Mouse (Mus musculus) hindbrain, embryonic 10.5 days (tissue): ENCODE data around the gene Rps15a. TPM values are rescaled to one million over a fixed set of nuclear protein-coding genes. Genes with fewer than 3 reads are reported as not detected.

ENCODE experiments used
- DNase-seq: peaks from one replicate; pipeline ENCODE4 v3.0.0-alpha.2; 2017; ENCODE audit warnings: low spot score
- H3K27ac ChIP-seq: fragments of 300-500 bp; sonication (generic); 2 replicates; pipeline ENCODE4 v1.5.1; 2016; ENCODE audit warnings: mild to moderate bottlenecking, moderate library complexity
- H3K27me3 ChIP-seq: fragments of 300-500 bp; sonication (generic); 2 replicates; pipeline ENCODE4 v1.6.1; 2016; ENCODE audit warnings: mild to moderate bottlenecking; ENCODE audit not compliant: poor library complexity, insufficient read depth, severe bottlenecking
- H3K36me3 ChIP-seq: fragments of 300-500 bp; sonication (generic); 2 replicates; pipeline ENCODE4 v1.6.1; 2016; ENCODE audit warnings: mild to moderate bottlenecking, moderate library complexity
- H3K4me1 ChIP-seq: fragments of 300-500 bp; sonication (generic); replicated peaks from 2 replicates; pipeline ENCODE4 v1.6.1; 2016; ENCODE audit warnings: mild to moderate bottlenecking
- H3K4me3 ChIP-seq: fragments of 300-500 bp; sonication (generic); 2 replicates; pipeline ENCODE4 v1.5.1; 2016; ENCODE audit warnings: mild to moderate bottlenecking, moderate library complexity
- H3K9me3 ChIP-seq: fragments of 300-500 bp; sonication (generic); 2 replicates; pipeline ENCODE4 v1.6.1; 2016; ENCODE audit warnings: mild to moderate bottlenecking, moderate library complexity
- WGBS: fragments of 180-500 bp; shearing (Covaris S2); methylation state at CpG from one replicate; pipeline ENCODE4 v1.1.7; 2016; 5-methylcytosine and 5-hydroxymethylcytosine counted together
- polyA plus RNA-seq: library from polyadenylated mRNA; unstranded; fragments of >200 nt; fragmentation: Nextera tagmentation; extraction: Ambion mirVana; gene quantifications from 2 replicates; pipeline ENCODE4 v1.2.1, GENCODE M21; 2016

The Rps15a gene
- 573 and 635 TPM in 2 replicates for polyA plus RNA-seq

- peak within 1 kb of the TSS; percentile 76 for H3K4me3 ChIP-seq
- peaks cover 73% of the 10 kb centered on the region for H3K36me3 ChIP-seq
- peak within 1 kb of the TSS; percentile 99 for H3K27ac ChIP-seq
- no peaks in the 10 kb centered on the region for H3K27me3 ChIP-seq
- peak; percentile 92 for DNase-seq
- under 1% methylated on average over 40 of the region's 40 CpGs for WGBS
- H3K4me1 ChIP-seq: peaks cover 53% of the 10 kb centered on the region
- no peaks in the 10 kb centered on the region for H3K9me3 ChIP-seq
Measured at GRCm38 (mm10) chr7:118115877-118116568, at the start of gene Rps15a. Gene Rps15a (minus strand): TSS chr7:118116188.

- Histone ChIP-seq H3K27me3 (no peaks in the 10 kb centered on the region), H3K9me3 (no peaks in the 10 kb centered on the region), H3K4me1 (no peaks in the 10 kb centered on the region), H3K4me3 (no peak overlapping the region), H3K27ac (no peak overlapping the region), H3K36me3 (peaks cover 83% of the 10 kb centered on the region)
- DNase-seq: no peak
- WGBS: 94% methylated on average over 8 of the region's 8 CpGs
Measured at GRCm38 (mm10) chr7:118163006-118163405, 47.0 kb upstream of the Rps15a start.

- Histone ChIP-seq H3K27me3 (no peaks in the 10 kb centered on the region), H3K4me3 (no peak overlapping the region), H3K36me3 (peaks cover 83% of the 10 kb centered on the region), H3K27ac (no peak overlapping the region), H3K9me3 (no peaks in the 10 kb centered on the region), H3K4me1 (no peaks in the 10 kb centered on the region)
- DNase-seq: no peak
- WGBS: 94% methylated on average over 3 of the region's 3 CpGs
Measured at GRCm38 (mm10) chr7:118160121-118160520, 44.1 kb upstream of the Rps15a start.

GRCm38 (mm10) chr7:118156461-118156860, 40.5 kb upstream of the Rps15a start:
- Histone ChIP-seq H3K4me1 (no peaks in the 10 kb centered on the region), H3K9me3 (no peaks in the 10 kb centered on the region), H3K27me3 (no peaks in the 10 kb centered on the region), H3K4me3 (no peak overlapping the region), H3K27ac (no peak overlapping the region), H3K36me3 (peaks cover 90% of the 10 kb centered on the region)
- DNase-seq: no peak
- WGBS: 93% methylated on average over 7 of the region's 7 CpGs

- Histone ChIP-seq H3K27ac (no peak overlapping the region), H3K4me3 (no peak overlapping the region), H3K36me3 (peaks cover 89% of the 10 kb centered on the region), H3K27me3 (no peaks in the 10 kb centered on the region), H3K9me3 (no peaks in the 10 kb centered on the region), H3K4me1 (no peaks in the 10 kb centered on the region)
- no peak for DNase-seq
- WGBS: 95% methylated on average over 6 of the region's 6 CpGs
Measured at GRCm38 (mm10) chr7:118154150-118154549, 38.2 kb upstream of the Rps15a start.

- Histone ChIP-seq H3K27ac (no peak overlapping the region), H3K36me3 (peaks cover 94% of the 10 kb centered on the region)
Measured at GRCm38 (mm10) chr7:118143602-118144001, 27.6 kb upstream of the Rps15a start.

GRCm38 (mm10) chr7:118143123-118143522, 27.1 kb upstream of the Rps15a start:
- Histone ChIP-seq H3K27me3 (no peaks in the 10 kb centered on the region), H3K9me3 (no peaks in the 10 kb centered on the region), H3K4me1 (no peaks in the 10 kb centered on the region), H3K4me3 (no peak overlapping the region), H3K27ac (no peak overlapping the region), H3K36me3 (peaks cover 94% of the 10 kb centered on the region)
- no peak for DNase-seq
- WGBS: 91% methylated on average over 4 of the region's 4 CpGs

More at GRCm38 (mm10) chr7:118143602-118144001, 27.6 kb upstream of the Rps15a start:
- H3K4me3 ChIP-seq: no peak overlapping the region
- H3K27me3 ChIP-seq: no peaks in the 10 kb centered on the region
- no peaks in the 10 kb centered on the region for H3K9me3 ChIP-seq
- WGBS: 91% methylated on average over 3 of the region's 3 CpGs
- no peaks in the 10 kb centered on the region for H3K4me1 ChIP-seq
- no peak for DNase-seq

- Histone ChIP-seq H3K4me3 (no peak overlapping the region), H3K27ac (no peak overlapping the region), H3K27me3 (no peaks in the 10 kb centered on the region), H3K4me1 (no peaks in the 10 kb centered on the region), H3K9me3 (no peaks in the 10 kb centered on the region), H3K36me3 (peaks cover 100% of the 10 kb centered on the region)
- no peak for DNase-seq
- 94% methylated on average over 7 of the region's 7 CpGs for WGBS
Measured at GRCm38 (mm10) chr7:118141271-118141670, 25.3 kb upstream of the Rps15a start.

GRCm38 (mm10) chr7:118135128-118135527, 19.1 kb upstream of the Rps15a start:
- H3K4me1 ChIP-seq: peaks cover 6% of the 10 kb centered on the region
- no peaks in the 10 kb centered on the region for H3K27me3 ChIP-seq
- H3K27ac ChIP-seq: no peak overlapping the region
- DNase-seq: no peak
- H3K36me3 ChIP-seq: peaks cover 60% of the 10 kb centered on the region
- no peaks in the 10 kb centered on the region for H3K9me3 ChIP-seq
- 75% methylated on average over 11 of the region's 11 CpGs for WGBS
- H3K4me3 ChIP-seq: no peak overlapping the region

- peaks cover 34% of the 10 kb centered on the region for H3K4me1 ChIP-seq
- peaks cover 27% of the 10 kb centered on the region for H3K36me3 ChIP-seq
- DNase-seq: peak; percentile 98
- H3K4me3 ChIP-seq: peak within 1 kb of the TSS; percentile 82
- 1% methylated on average over 39 of the region's 39 CpGs for WGBS
- peak within 1 kb of the TSS; percentile 95 for H3K27ac ChIP-seq
- no peaks in the 10 kb centered on the region for H3K27me3 ChIP-seq
- no peaks in the 10 kb centered on the region for H3K9me3 ChIP-seq
Measured at GRCm38 (mm10) chr7:118129430-118130041, 13.5 kb upstream of the Rps15a start, which contains the start of gene Arl6ip1. Gene Arl6ip1 (minus strand): TSS chr7:118129662.

- Histone ChIP-seq H3K27ac (peak overlapping the region; percentile 95), H3K4me1 (peaks cover 34% of the 10 kb centered on the region), H3K9me3 (no peaks in the 10 kb centered on the region), H3K27me3 (no peaks in the 10 kb centered on the region), H3K36me3 (peaks cover 30% of the 10 kb centered on the region), H3K4me3 (peak overlapping the region; percentile 82)
- DNase-seq: no peak
- WGBS: under 1% methylated on average over 21 of the region's 21 CpGs
Measured at GRCm38 (mm10) chr7:118128925-118129429, 13.0 kb upstream of the Rps15a start.

GRCm38 (mm10) chr7:118126219-118126875, 10.4 kb upstream of the Rps15a start:
- WGBS: 85% methylated on average over 11 of the region's 11 CpGs
- H3K27me3 ChIP-seq: no peaks in the 10 kb centered on the region
- H3K9me3 ChIP-seq: no peaks in the 10 kb centered on the region
- no peak overlapping the region for H3K27ac ChIP-seq
- peak overlapping the region; percentile 82; the same call in 1 of the 2 replicates for H3K4me3 ChIP-seq
- no peak for DNase-seq
- peaks cover 54% of the 10 kb centered on the region for H3K36me3 ChIP-seq
- peaks cover 34% of the 10 kb centered on the region for H3K4me1 ChIP-seq

GRCm38 (mm10) chr7:118125736-118126135, 9.7 kb upstream of the Rps15a start:
- Histone ChIP-seq H3K27me3 (no peaks in the 10 kb centered on the region), H3K9me3 (no peaks in the 10 kb centered on the region), H3K36me3 (peaks cover 60% of the 10 kb centered on the region), H3K4me3 (no peak overlapping the region), H3K4me1 (peaks cover 34% of the 10 kb centered on the region), H3K27ac (no peak overlapping the region)
- DNase-seq: no peak
